Mouse (Mus musculus): ENCODE data around the gene Bsn.

The Bsn gene

GRCm38 (mm10) chr9:108054331-108055040 is 135.7 kb downstream of the Bsn start:
- DNase-seq (ENCODE audit: low spot score in 2 of 2): no peak

- DNase-seq (ENCODE audit: low spot score in 2 of 2): no peak
Observed at GRCm38 (mm10) chr9:108053665-108054225, 136.4 kb downstream of the Bsn start.

GRCm38 (mm10) chr9:108052885-108053664 is 137.1 kb downstream of the Bsn start, which contains the start of gene Amigo3:
Amigo3 (plus strand) TSS chr9:108053159.
- peak; percentile 93 to 97 for DNase-seq (ENCODE audit: low spot score in 2 of 2)

GRCm38 (mm10) chr9:108052411-108052810 is 137.8 kb downstream of the Bsn start:
- DNase-seq (ENCODE audit: low spot score in 2 of 2): no peak

- DNase-seq (ENCODE audit: low spot score in 2 of 2): no peak
Observed at GRCm38 (mm10) chr9:108051931-108052220, 138.3 kb downstream of the Bsn start.

GRCm38 (mm10) chr9:108051184-108051930 is 138.8 kb downstream of the Bsn start:
- DNase-seq (ENCODE audit: low spot score in 2 of 2): no peak

- DNase-seq (ENCODE audit: low spot score in 2 of 2): no peak
Observed at GRCm38 (mm10) chr9:108049561-108050251, 140.5 kb downstream of the Bsn start.

GRCm38 (mm10) chr9:108049016-108049455 is 141.1 kb downstream of the Bsn start, which contains the start of gene Gmppb:
Gmppb (plus strand) TSS chr9:108049242.
- peak; percentile 85 to 96 for DNase-seq (ENCODE audit: low spot score in 2 of 2)

GRCm38 (mm10) chr9:108048566-108048955 is 141.6 kb downstream of the Bsn start:
- DNase-seq (ENCODE audit: low spot score in 2 of 2): peak in 1 of 2 experiments; percentile 47

- no peak for DNase-seq (ENCODE audit: low spot score in 2 of 2)
Observed at GRCm38 (mm10) chr9:108047601-108048565, 142.3 kb downstream of the Bsn start.

- DNase-seq (ENCODE audit: low spot score in 2 of 2): no peak
Observed at GRCm38 (mm10) chr9:108046582-108046981, 143.6 kb downstream of the Bsn start.

Measured in urinary bladder, adult 18-20 months (tissue).